Mouse (Mus musculus): ENCODE measurements around the gene Tdpoz4. TPM values are rescaled to one million over a fixed set of nuclear protein-coding genes. Genes with fewer than 3 reads are reported as not detected.

Gene Tdpoz4
- not detected in 2 replicates for polyA plus RNA-seq (2012; rRNA removed)

DNA sequence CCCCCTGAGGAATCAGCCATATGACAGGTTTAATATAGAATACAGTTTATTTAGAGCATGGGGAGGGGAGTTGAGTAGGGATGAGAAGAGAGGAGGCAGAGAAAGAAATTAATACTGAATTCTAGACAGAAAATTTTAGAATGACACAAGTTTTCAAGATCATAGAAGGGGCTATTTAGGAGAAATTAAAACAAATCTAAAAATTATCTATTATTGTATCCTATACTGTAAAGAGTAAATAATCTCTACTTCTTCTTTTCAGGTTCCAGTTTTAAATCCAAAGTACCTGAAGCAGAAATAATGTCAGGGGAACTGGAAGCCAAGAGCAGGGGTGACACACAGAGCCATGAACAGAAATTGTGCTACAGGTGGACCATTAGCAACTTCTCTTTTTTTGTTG lies at the start of gene Tdpoz4:
TSS of gene Tdpoz4 (plus strand) at position 301 of the 400 bp plus-strand sequence.

GRCm38 (mm10) chr3:93772700-93773099 lies 23.5 kb upstream of the Tdpoz4 start, which contains the start of gene Gm5773:
Gene Gm5773 (plus strand): TSS chr3:93773000.

DNA sequence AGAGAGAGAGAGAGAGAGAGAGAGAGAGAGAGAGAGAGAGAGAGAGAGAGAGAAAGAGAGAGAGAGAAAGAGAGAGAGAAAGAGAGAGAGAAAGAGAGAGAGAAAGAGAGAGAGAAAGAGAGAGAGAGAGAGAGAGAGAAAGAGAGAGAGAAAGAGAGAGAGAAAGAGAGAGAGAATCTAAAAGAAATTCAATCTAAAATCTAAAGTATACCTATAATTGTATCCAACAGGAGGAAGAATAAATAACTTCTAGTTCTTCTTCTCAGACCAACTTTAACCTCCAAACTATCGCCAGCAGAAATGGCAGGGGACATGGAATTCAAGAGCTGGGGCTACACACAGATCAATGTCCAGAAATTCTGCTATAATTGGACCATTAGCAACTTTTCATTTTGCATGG lies 29.5 kb downstream of the Tdpoz4 start, which contains the start of gene Tdpoz3:
TSS of gene Tdpoz3 (plus strand) at position 301 of the 400 bp plus-strand sequence.

Other genes starting within 250 kb of the Tdpoz4 start
- 29.6 and 30.1 TPM in 2 replicates for gene S100a10, start 241.3 kb upstream of the Tdpoz4 start, polyA plus RNA-seq (2012; rRNA removed)
- not detected in 2 replicates for gene Tdpoz2, start 143.7 kb upstream of the Tdpoz4 start, polyA plus RNA-seq (2012; rRNA removed)
- gene Tdpoz1, start 120.1 kb upstream of the Tdpoz4 start, polyA plus RNA-seq (2012; rRNA removed) = not detected in 2 replicates
- gene Gm37596, start 103.3 kb upstream of the Tdpoz4 start, polyA plus RNA-seq (2012; rRNA removed) = not detected in 2 replicates
- gene Gm5773, start 23.4 kb upstream of the Tdpoz4 start, polyA plus RNA-seq (2012; rRNA removed) = not detected in 2 replicates
- gene Tdpoz3, start 29.6 kb downstream of the Tdpoz4 start, polyA plus RNA-seq (2012; rRNA removed) = not detected in 2 replicates
- not detected in 2 replicates for gene Gm9117, start 147.1 kb downstream of the Tdpoz4 start, polyA plus RNA-seq (2012; rRNA removed)
- not detected in 2 replicates for gene Tdpoz5, start 164.9 kb downstream of the Tdpoz4 start, polyA plus RNA-seq (2012; rRNA removed)

All from liver, embryonic 14 days (tissue).